Mouse (Mus musculus) hindbrain, embryonic 16.5 days (tissue): ENCODE data around the gene Cd209e. TPM values are rescaled to one million over a fixed set of nuclear protein-coding genes. Genes with fewer than 3 reads are reported as not detected.
"Not testable (repeated sequence)": the region's sequence is repeated elsewhere in the genome, so short reads cannot be mapped to it uniquely, and the experiment has no call there.

Source experiments
- ATAC-seq: fragments of 200-750 bp; cut with Nextera tagmentation; 2 replicates; pipeline ENCODE4 v1.8.0; 2017; ENCODE audit warnings: moderate TSS enrichment, moderate library complexity
- H3K27ac ChIP-seq: fragments of 300-500 bp; sonication (generic); 2 replicates; pipeline ENCODE4 v1.5.1; 2014; ENCODE audit warnings: low read depth, mild to moderate bottlenecking, control low read depth, low read length, moderate library complexity
- H3K27me3 ChIP-seq: fragments of 300-500 bp; sonication (generic); replicated peaks from 2 replicates; pipeline ENCODE4 v1.6.1; 2014; ENCODE audit warnings: low read length; ENCODE audit not compliant: control insufficient read depth, insufficient read depth
- H3K36me3 ChIP-seq: fragments of 300-500 bp; sonication (generic); 2 replicates; pipeline ENCODE4 v1.6.1; 2014; ENCODE audit warnings: mild to moderate bottlenecking, low read length, moderate library complexity, mixed read lengths; ENCODE audit not compliant: control insufficient read depth, insufficient read depth
- H3K4me1 ChIP-seq: fragments of 300-500 bp; sonication (generic); 2 replicates; pipeline ENCODE4 v1.6.1; 2014; ENCODE audit warnings: low read depth, low read length; ENCODE audit not compliant: control insufficient read depth, insufficient read depth
- H3K4me2 ChIP-seq: fragments of 300-500 bp; sonication (generic); 2 replicates; pipeline ENCODE4 v1.6.1; 2014; ENCODE audit warnings: mild to moderate bottlenecking, low read length, control low read depth, moderate library complexity
- H3K4me3 ChIP-seq: fragments of 300-500 bp; sonication (generic); 2 replicates; pipeline ENCODE4 v1.5.1; 2014; ENCODE audit warnings: mild to moderate bottlenecking, low read length, control low read depth, moderate library complexity
- H3K9ac ChIP-seq: fragments of 300-500 bp; sonication (generic); 2 replicates; pipeline ENCODE4 v1.6.1; 2014; ENCODE audit warnings: low read depth, mild to moderate bottlenecking, control low read depth, low read length, moderate library complexity
- H3K9me3 ChIP-seq: fragments of 300-500 bp; sonication (generic); 2 replicates; pipeline ENCODE4 v1.6.1; 2014; ENCODE audit warnings: mild to moderate bottlenecking, low read length, moderate library complexity; ENCODE audit not compliant: control insufficient read depth
- WGBS: fragments of 180-500 bp; shearing (Covaris S2); extraction: QIAGEN DNeasy Blood & Tissue Kit; methylation state at CpG from one replicate; pipeline ENCODE4 v1.1.7; 2014; 5-methylcytosine and 5-hydroxymethylcytosine counted together
- polyA plus RNA-seq: library from polyadenylated mRNA; unstranded; fragments of >200 nt; fragmentation: Nextera tagmentation; extraction: Ambion mirVana; gene quantifications from 2 replicates; pipeline ENCODE4 v1.2.1, GENCODE M21; 2015

Cd209e gene
- polyA plus RNA-seq, result not detected in 2 replicates

DNA sequence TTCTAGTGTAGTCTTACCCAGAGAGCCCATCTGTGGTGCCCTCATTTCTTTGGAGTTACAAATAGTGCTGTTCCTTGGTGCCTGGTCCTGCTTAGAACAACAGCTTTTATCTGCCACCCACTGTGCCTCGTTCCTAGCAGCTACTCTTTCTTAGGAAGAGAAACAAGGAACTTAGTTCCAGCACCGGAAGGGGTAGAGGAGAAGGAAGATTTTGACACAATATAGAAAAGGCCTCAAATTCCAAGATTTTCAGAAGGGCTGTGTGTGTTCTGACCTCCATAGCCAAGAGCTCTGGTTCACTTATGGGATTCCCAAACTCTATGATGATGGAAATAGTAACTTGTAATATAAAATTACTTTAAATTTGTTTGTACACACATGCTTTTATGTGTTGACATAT is at the start of gene Cd209e:
Cd209e (minus strand) TSS at position 101 of the 400 bp plus-strand sequence.
- Histone ChIP-seq H3K4me1 (no peaks in the 10 kb centered on the region), H3K4me2 (no peak within 1 kb of the TSS), H3K27ac (no peak within 1 kb of the TSS), H3K36me3 (no peaks in the 10 kb centered on the region), H3K9ac (no peak within 1 kb of the TSS), H3K27me3 (no peaks in the 10 kb centered on the region), H3K4me3 (no peak within 1 kb of the TSS), H3K9me3 (peaks cover 6% of the 10 kb centered on the region)
- ATAC-seq, result no peak
- 73% methylated on average over 2 of the region's 2 CpGs for WGBS

DNA sequence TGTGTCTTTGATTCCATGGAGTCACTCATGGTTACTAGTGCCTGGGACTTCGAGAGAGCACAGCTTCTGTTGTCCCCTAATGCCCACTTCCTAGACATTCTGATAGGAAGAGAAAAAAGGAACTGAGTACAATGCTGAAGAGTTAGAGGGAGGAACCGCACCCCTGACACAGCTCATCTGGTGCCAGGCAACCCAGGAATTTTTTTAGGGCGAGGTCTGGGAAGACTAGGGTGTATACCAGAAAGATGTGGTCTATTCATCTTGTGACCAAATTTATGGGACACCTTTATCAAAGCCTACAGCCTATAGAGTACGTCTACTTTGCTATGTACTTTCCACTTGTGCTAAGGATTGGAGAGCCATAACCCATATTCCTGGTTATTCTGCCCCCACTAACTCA is 24.3 kb upstream of the Cd209e start, which contains the start of gene Cd209d:
Cd209d (minus strand) TSS at position 101 of the 400 bp plus-strand sequence.
- WGBS, result 84% methylated on average over 4 of the region's 4 CpGs
- H3K4me1 ChIP-seq, result no peaks in the 10 kb centered on the region
- no peaks in the 10 kb centered on the region for H3K27me3 ChIP-seq
- peaks cover 8% of the 10 kb centered on the region for H3K9me3 ChIP-seq
- no peak within 1 kb of the TSS for H3K4me2 ChIP-seq
- H3K4me3 ChIP-seq, result no peak within 1 kb of the TSS
- no peak for ATAC-seq
- no peak within 1 kb of the TSS for H3K27ac ChIP-seq
- no peak within 1 kb of the TSS for H3K9ac ChIP-seq
- no peaks in the 10 kb centered on the region for H3K36me3 ChIP-seq

DNA sequence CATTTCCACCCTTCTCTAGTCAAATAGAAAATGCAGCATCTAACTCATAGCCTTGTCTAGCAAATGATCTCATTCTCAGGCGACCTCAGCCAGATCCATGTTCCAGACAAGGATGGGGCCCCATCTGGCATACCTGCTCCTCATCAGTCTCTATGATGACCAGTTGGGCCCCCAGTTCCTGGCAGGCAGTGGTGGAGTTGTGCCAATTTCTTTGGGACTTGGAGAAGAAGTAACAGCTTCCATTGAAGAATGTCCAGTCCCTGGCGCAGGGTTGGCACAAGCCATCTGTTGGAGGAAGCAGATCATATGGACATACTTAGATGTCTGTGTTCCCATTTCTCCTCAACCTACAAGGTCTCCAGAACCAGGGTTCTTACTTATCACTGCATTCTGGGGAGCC is 22.0 kb upstream of the Cd209e start:
- H3K9me3 ChIP-seq, result peaks cover 16% of the 10 kb centered on the region
- H3K4me2 ChIP-seq, result no peak overlapping the region
- H3K4me1 ChIP-seq, result no peaks in the 10 kb centered on the region
- ATAC-seq, result no peak
- H3K27ac ChIP-seq, result no peak overlapping the region
- WGBS, result 90% methylated on average over 2 of the region's 2 CpGs
- H3K27me3 ChIP-seq, result no peaks in the 10 kb centered on the region
- H3K9ac ChIP-seq, result no peak overlapping the region
- H3K4me3 ChIP-seq, result no peak overlapping the region
- no peaks in the 10 kb centered on the region for H3K36me3 ChIP-seq

DNA sequence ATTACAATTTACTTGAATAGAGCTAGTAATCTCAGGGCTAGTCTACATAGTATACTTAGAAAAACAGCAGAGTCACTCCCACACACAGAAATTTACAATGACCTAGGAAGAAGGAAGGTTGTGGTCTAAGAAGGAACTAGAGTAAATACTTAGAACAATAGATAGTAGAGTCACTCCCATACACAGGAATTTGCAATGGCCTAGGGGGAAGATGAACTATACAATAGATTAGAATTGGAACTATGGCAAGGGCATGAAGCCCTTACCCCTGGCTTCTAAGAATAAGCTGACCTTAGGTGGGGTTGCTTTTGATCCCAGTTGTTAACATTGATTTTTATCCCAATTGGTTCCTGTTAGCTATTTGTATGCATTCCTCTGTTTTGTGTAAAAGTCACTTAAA is 8.6 kb upstream of the Cd209e start:
- H3K4me3 ChIP-seq, H3K27ac ChIP-seq, H3K9me3 ChIP-seq, H3K4me1 ChIP-seq, H3K36me3 ChIP-seq, H3K27me3 ChIP-seq, H3K4me2 ChIP-seq, ATAC-seq, H3K9ac ChIP-seq: not testable (repeated sequence)

DNA sequence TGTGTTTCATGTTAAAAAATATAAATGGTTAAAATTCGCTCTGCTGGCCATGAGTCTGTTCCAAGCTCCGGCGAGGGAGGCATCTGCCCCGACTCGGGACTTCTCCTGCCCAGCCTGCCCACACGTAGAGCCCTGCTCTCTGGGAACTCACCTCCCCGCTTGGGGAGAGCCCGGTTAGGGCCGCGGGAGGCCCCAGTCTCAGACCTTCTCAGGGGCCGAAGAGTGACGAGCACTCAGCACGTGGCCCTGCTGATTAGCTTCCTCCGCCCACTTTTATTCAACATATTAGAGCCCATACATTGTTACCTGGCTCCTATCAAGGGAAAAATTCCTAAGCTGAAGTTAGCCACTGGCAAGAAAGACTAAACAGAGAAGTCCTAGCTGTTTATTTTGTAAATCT is 51.0 kb downstream of the Cd209e start:
- Histone ChIP-seq H3K4me2 (no peak overlapping the region), H3K36me3 (no peaks in the 10 kb centered on the region), H3K9ac (no peak overlapping the region), H3K4me1 (no peaks in the 10 kb centered on the region), H3K27ac (no peak overlapping the region), H3K9me3 (peaks cover 14% of the 10 kb centered on the region), H3K4me3 (no peak overlapping the region), H3K27me3 (no peaks in the 10 kb centered on the region)
- ATAC-seq, result no peak
- WGBS, result 89% methylated on average over 14 of the region's 14 CpGs

Other genes with a start within 250 kb of the Cd209e start
- gene Xab2, start 233.0 kb downstream of the Cd209e start, polyA plus RNA-seq, result 46.7 and 51.4 TPM in 2 replicates
- gene Pet100, start 232.8 kb downstream of the Cd209e start, polyA plus RNA-seq, result 65.3 and 73.2 TPM in 2 replicates
- 24.9 and 30.6 TPM in 2 replicates for gene Pcp2, start 228.8 kb downstream of the Cd209e start, polyA plus RNA-seq
- gene Stxbp2, start 223.4 kb downstream of the Cd209e start, polyA plus RNA-seq, result 39.3 and 42.5 TPM in 2 replicates
- 0.34 and 0.67 TPM in 2 replicates for gene Retn, start 198.5 kb downstream of the Cd209e start, polyA plus RNA-seq
- gene Mcemp1, start 188.6 kb downstream of the Cd209e start, polyA plus RNA-seq, result 0.14 and 0.24 TPM in 2 replicates
- gene Fcor, start 181.9 kb downstream of the Cd209e start, polyA plus RNA-seq, result 20.9 and 21.7 TPM in 2 replicates
- gene Trappc5, start 178.0 kb downstream of the Cd209e start, polyA plus RNA-seq, result 64.0 and 69.2 TPM in 2 replicates
- 0.41 and 0.45 TPM in 2 replicates for gene Fcer2a, start 160.1 kb downstream of the Cd209e start, polyA plus RNA-seq
- not detected in 2 replicates for gene Clec4g, start 133.7 kb downstream of the Cd209e start, polyA plus RNA-seq
- gene Cd209a, start 105.3 kb downstream of the Cd209e start, polyA plus RNA-seq, result 0.34 TPM in 1 of 2 replicates, not detected in the other
- gene Cd209d, start 24.2 kb upstream of the Cd209e start, polyA plus RNA-seq, result not detected in 2 replicates
- not detected in 2 replicates for gene Cd209b, start 72.5 kb upstream of the Cd209e start, polyA plus RNA-seq
- gene Cd209c, start 100.4 kb upstream of the Cd209e start, polyA plus RNA-seq, result 0.50 and 0.51 TPM in 2 replicates